8 mouse cellular contexts compared by ENCODE assay signal in the genomic region with DNA sequence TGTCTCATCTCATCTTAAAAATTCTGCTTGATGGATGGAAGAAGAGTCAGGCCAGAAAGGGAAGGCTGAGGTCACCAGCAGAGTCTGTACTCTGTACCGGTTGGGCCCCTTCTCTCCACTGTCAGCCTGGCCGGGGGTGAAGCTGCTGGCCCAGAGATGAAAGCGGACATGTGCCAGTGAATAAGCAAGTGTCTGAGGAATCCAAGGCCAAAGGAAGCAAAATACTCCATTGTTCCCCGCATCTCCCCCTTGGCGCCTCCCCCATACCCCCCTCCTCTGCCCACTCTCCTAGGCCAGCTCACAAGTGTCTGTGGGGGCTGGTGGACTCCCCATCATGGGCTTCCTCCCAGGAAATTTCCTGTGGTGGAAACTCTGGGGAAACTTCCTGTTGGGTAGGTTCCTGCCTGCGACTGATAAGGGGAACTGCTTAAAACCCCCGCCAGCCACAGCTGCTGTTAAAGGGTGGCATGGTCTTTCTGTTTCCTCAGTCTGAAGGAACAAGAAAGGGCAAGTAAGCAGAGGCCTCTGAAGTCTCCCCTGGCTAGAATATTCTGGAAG.
A peak's percentile ranks its signal among the peaks of the same experiment; 100 is the strongest.
DNase-seq lines count a peak whose midpoint lies in the region; ATAC-seq and TF ChIP-seq lines count a peak whose summit lies in the region.

No protein-coding gene starts in this region.

- H3K9me3 ChIP-seq in hindbrain, embryonic 12.5 days (replicated peaks) = no peaks in the 10 kb centered on the region
- no peaks in the 10 kb centered on the region for H3K9me3 ChIP-seq in midbrain, embryonic 15.5 days

- intact Hi-C loops in gastrocnemius, postnatal 14 days (cut with DNase I; ENCODE audit: low total_unique reads) = no loop called here

- no peak overlapping the region for H3K9ac ChIP-seq in hindbrain, embryonic 12.5 days
- no peak overlapping the region for H3K9ac ChIP-seq in midbrain, embryonic 15.5 days

- H3K4me2 ChIP-seq in hindbrain, embryonic 12.5 days (replicated peaks) = no peak overlapping the region
- H3K4me2 ChIP-seq in midbrain, embryonic 15.5 days = no peak overlapping the region

- DNase-seq in ovary, adult 18-20 months (ENCODE audit: low spot score) = peak; percentile 66
- DNase-seq in ovary, postnatal 14 days (ENCODE audit: low spot score) = no peak
- peak; percentile 60 for DNase-seq in liver
- peak; percentile 21 to 56 for DNase-seq in thymus, adult 18-20 months
- DNase-seq in gastrocnemius, postnatal 14 days = no peak

- no peak overlapping the region for H3K4me3 ChIP-seq in embryonic fibroblast, embryonic 13.5 days (ENCODE audit: insufficient read depth, low read length)
- H3K4me3 ChIP-seq in hindbrain, embryonic 12.5 days = no peak overlapping the region
- no peak overlapping the region for H3K4me3 ChIP-seq in midbrain, embryonic 15.5 days

- TF ChIP-seq CTCF in embryonic fibroblast, embryonic 13.5 days (IDR thresholded peaks at IDR 0.05; ENCODE audit: borderline replicate concordance, insufficient read depth, low read length) = no peak

- H3K36me3 ChIP-seq in hindbrain, embryonic 12.5 days = no peaks in the 10 kb centered on the region
- H3K36me3 ChIP-seq in midbrain, embryonic 15.5 days (replicated peaks) = no peaks in the 10 kb centered on the region

- H3K27ac ChIP-seq in embryonic fibroblast, embryonic 13.5 days (ENCODE audit: insufficient read depth, low read length) = peak overlapping the region; percentile 71; the same call in 1 of the 2 replicates
- H3K27ac ChIP-seq in hindbrain, embryonic 12.5 days = peak overlapping the region; percentile 48; the same call in 1 of the 2 replicates
- H3K27ac ChIP-seq in midbrain, embryonic 15.5 days = 0 out of 2 replicates have a peak overlapping the region, but pooled peaks have one; percentile 14

- WGBS in hindbrain, embryonic 12.5 days = 27% methylated on average over 7 of the region's 7 CpGs
- 37% methylated on average over 7 of the region's 7 CpGs for WGBS in midbrain, embryonic 15.5 days

- peak; percentile 59 for ATAC-seq in hindbrain, embryonic 12.5 days (ENCODE audit: low FRiP score)
- ATAC-seq in midbrain, embryonic 15.5 days (replicated peaks) = peak; percentile 59

- H3K27me3 ChIP-seq in hindbrain, embryonic 12.5 days = no peaks in the 10 kb centered on the region
- no peaks in the 10 kb centered on the region for H3K27me3 ChIP-seq in midbrain, embryonic 15.5 days (replicated peaks)

- no peak for TF ChIP-seq POLR2A in embryonic fibroblast, embryonic 13.5 days (IDR thresholded peaks at IDR 0.05; ENCODE audit: low read depth, low read length)

- H3K4me1 ChIP-seq in embryonic fibroblast, embryonic 13.5 days (ENCODE audit: control insufficient read depth, insufficient read depth, low read length) = peaks cover 26% of the 10 kb centered on the region
- peaks cover 24% of the 10 kb centered on the region for H3K4me1 ChIP-seq in hindbrain, embryonic 12.5 days
- H3K4me1 ChIP-seq in midbrain, embryonic 15.5 days = peaks cover 20% of the 10 kb centered on the region

Comparison
In these comparisons a context has a peak if more than half of its experiments do, and no peak if none do; other contexts are left out.
1. DNase-seq: peak in ovary, adult 18-20 months (single experiment), liver (single experiment) and thymus, adult 18-20 months (2 of 2); none in ovary, postnatal 14 days (single experiment) and gastrocnemius, postnatal 14 days (single experiment).
2. H3K27ac ChIP-seq: peak in every context shown above with its lines; median percentile 71 in embryonic fibroblast, embryonic 13.5 days; 48 in hindbrain, embryonic 12.5 days; 14 in midbrain, embryonic 15.5 days.